Mouse (Mus musculus) forebrain, embryonic 13.5 days (tissue): Measurements from ENCODE around the gene Med23. TPM values are rescaled to one million over a fixed set of nuclear protein-coding genes. Genes with fewer than 3 reads are reported as not detected.

Experiments
- ATAC-seq: fragments of 200-750 bp; cut with Nextera tagmentation; 2 replicates; pipeline ENCODE4 v1.8.0; 2017
- H3K27ac ChIP-seq: fragments of 300-500 bp; sonication (generic); 2 replicates; pipeline ENCODE4 v1.5.1; 2015; ENCODE audit warnings: inconsistent platforms, mild to moderate bottlenecking, moderate library complexity
- H3K27me3 ChIP-seq: fragments of 300-500 bp; sonication (generic); 2 replicates; pipeline ENCODE4 v1.6.1; 2015; ENCODE audit warnings: mild to moderate bottlenecking, inconsistent platforms
- H3K36me3 ChIP-seq: fragments of 300-500 bp; sonication (generic); 2 replicates; pipeline ENCODE4 v1.6.1; 2015; ENCODE audit warnings: mild to moderate bottlenecking, inconsistent platforms; ENCODE audit not compliant: poor library complexity, severe bottlenecking
- H3K4me1 ChIP-seq: fragments of 300-500 bp; sonication (generic); 2 replicates; pipeline ENCODE4 v1.6.1; 2015; ENCODE audit warnings: inconsistent platforms
- H3K4me2 ChIP-seq: fragments of 300-500 bp; sonication (generic); 2 replicates; pipeline ENCODE4 v1.6.1; 2015; ENCODE audit warnings: inconsistent platforms, mild to moderate bottlenecking, moderate library complexity
- H3K4me3 ChIP-seq: fragments of 300-500 bp; sonication (generic); 2 replicates; pipeline ENCODE4 v1.5.1; 2015; ENCODE audit warnings: mild to moderate bottlenecking, inconsistent platforms
- H3K9ac ChIP-seq: fragments of 300-500 bp; sonication (generic); 2 replicates; pipeline ENCODE4 v1.6.1; 2015; ENCODE audit warnings: mild to moderate bottlenecking, inconsistent platforms
- H3K9me3 ChIP-seq: fragments of 300-500 bp; sonication (generic); replicated peaks from 2 replicates; pipeline ENCODE4 v1.6.1; 2016; ENCODE audit warnings: inconsistent platforms
- WGBS: fragments of 180-500 bp; shearing (Covaris S2); methylation state at CpG from one replicate; pipeline ENCODE4 v1.1.7; 2015; 5-methylcytosine and 5-hydroxymethylcytosine counted together
- microRNA-seq: library from miRNA; unstranded; fragments of <30 nt; microRNA quantifications from one replicate; pipeline ENCODE4, GENCODE M21; 2016
- polyA plus RNA-seq: library from polyadenylated mRNA; unstranded; fragments of >200 nt; fragmentation: Nextera tagmentation; extraction: Ambion mirVana; gene quantifications from 2 replicates; pipeline ENCODE4 v1.2.1, GENCODE M21; 2015

Med23 gene
- polyA plus RNA-seq, 1 experiment from 2014 or later: 27.9 TPM

GRCm38 (mm10) chr10:24950223-24950622, 80.4 kb downstream of the Med23 start:
- Histone ChIP-seq H3K4me2 (no peak overlapping the region), H3K4me1 (no peaks in the 10 kb centered on the region), H3K9ac (no peak overlapping the region), H3K4me3 (no peak overlapping the region), H3K36me3 (no peaks in the 10 kb centered on the region), H3K27ac (no peak overlapping the region), H3K27me3 (no peaks in the 10 kb centered on the region), H3K9me3 (no peaks in the 10 kb centered on the region)
- WGBS: 78% methylated on average over 4 of the region's 4 CpGs
- ATAC-seq: no peak

GRCm38 (mm10) chr10:24951575-24951974, 81.8 kb downstream of the Med23 start:
- Histone ChIP-seq H3K9ac (no peak overlapping the region), H3K4me2 (no peak overlapping the region), H3K4me3 (no peak overlapping the region), H3K27me3 (no peaks in the 10 kb centered on the region), H3K36me3 (no peaks in the 10 kb centered on the region), H3K9me3 (no peaks in the 10 kb centered on the region), H3K4me1 (no peaks in the 10 kb centered on the region), H3K27ac (no peak overlapping the region)
- ATAC-seq: no peak
- WGBS: 90% methylated on average over 8 of the region's 8 CpGs

- Histone ChIP-seq H3K27ac (no peak overlapping the region), H3K9ac (no peak overlapping the region), H3K4me2 (no peak overlapping the region), H3K9me3 (no peaks in the 10 kb centered on the region), H3K4me3 (no peak overlapping the region), H3K4me1 (no peaks in the 10 kb centered on the region), H3K36me3 (no peaks in the 10 kb centered on the region), H3K27me3 (no peaks in the 10 kb centered on the region)
- no peak for ATAC-seq
- 86% methylated on average over 7 of the region's 7 CpGs for WGBS
Measured at GRCm38 (mm10) chr10:24952549-24952948, 82.8 kb downstream of the Med23 start.

GRCm38 (mm10) chr10:24953876-24954275, 84.1 kb downstream of the Med23 start:
- Histone ChIP-seq H3K4me1 (peaks cover 5% of the 10 kb centered on the region; the same call in 1 of the 2 replicates), H3K27me3 (no peaks in the 10 kb centered on the region), H3K27ac (no peak overlapping the region), H3K4me2 (no peak overlapping the region), H3K9me3 (no peaks in the 10 kb centered on the region), H3K4me3 (no peak overlapping the region), H3K36me3 (no peaks in the 10 kb centered on the region), H3K9ac (no peak overlapping the region)
- ATAC-seq: no peak
- WGBS: 86% methylated on average over 6 of the region's 6 CpGs

GRCm38 (mm10) chr10:24958280-24959042, 88.7 kb downstream of the Med23 start:
- Histone ChIP-seq H3K36me3 (no peaks in the 10 kb centered on the region), H3K4me3 (no peak overlapping the region), H3K9ac (no peak overlapping the region), H3K27ac (no peak overlapping the region), H3K4me1 (peaks cover 25% of the 10 kb centered on the region), H3K4me2 (no peak overlapping the region), H3K27me3 (no peaks in the 10 kb centered on the region), H3K9me3 (no peaks in the 10 kb centered on the region)
- WGBS: 83% methylated on average over 15 of the region's 15 CpGs
- ATAC-seq: no peak

- peaks cover 25% of the 10 kb centered on the region for H3K4me1 ChIP-seq
- 42% methylated on average over 15 of the region's 15 CpGs for WGBS
- H3K36me3 ChIP-seq: no peaks in the 10 kb centered on the region
- H3K27ac ChIP-seq: no peak overlapping the region
- no peak overlapping the region for H3K4me3 ChIP-seq
- ATAC-seq: no peak
- H3K27me3 ChIP-seq: no peaks in the 10 kb centered on the region
- H3K9me3 ChIP-seq: no peaks in the 10 kb centered on the region
- H3K9ac ChIP-seq: no peak overlapping the region
- 0 out of 2 replicates have a peak overlapping the region, but pooled peaks have one; percentile 6 for H3K4me2 ChIP-seq
Measured at GRCm38 (mm10) chr10:24959043-24959916, 89.5 kb downstream of the Med23 start.

- H3K36me3 ChIP-seq: no peaks in the 10 kb centered on the region
- no peaks in the 10 kb centered on the region for H3K9me3 ChIP-seq
- 44% methylated on average over 2 of the region's 2 CpGs for WGBS
- ATAC-seq: peak; percentile 54; the same call in 1 of the 2 replicates
- H3K27ac ChIP-seq: no peak overlapping the region
- H3K4me1 ChIP-seq: peaks cover 25% of the 10 kb centered on the region
- H3K9ac ChIP-seq: no peak overlapping the region
- no peak overlapping the region for H3K4me3 ChIP-seq
- no peak overlapping the region for H3K4me2 ChIP-seq
- no peaks in the 10 kb centered on the region for H3K27me3 ChIP-seq
Measured at GRCm38 (mm10) chr10:24961112-24961511, 91.3 kb downstream of the Med23 start.

- H3K4me3 ChIP-seq: no peak overlapping the region
- H3K9ac ChIP-seq: no peak overlapping the region
- H3K27me3 ChIP-seq: no peaks in the 10 kb centered on the region
- H3K9me3 ChIP-seq: no peaks in the 10 kb centered on the region
- H3K36me3 ChIP-seq: no peaks in the 10 kb centered on the region
- no peak overlapping the region for H3K27ac ChIP-seq
- 32% methylated on average over 2 of the region's 2 CpGs for WGBS
- no peak for ATAC-seq
- no peak overlapping the region for H3K4me2 ChIP-seq
- H3K4me1 ChIP-seq: peaks cover 25% of the 10 kb centered on the region
Measured at GRCm38 (mm10) chr10:24961889-24962288, 92.1 kb downstream of the Med23 start.

Small RNA genes within 50 kb of the gene (microRNA-seq; reads per million reads assigned to microRNA genes)
- gene Mir6905: not detected

Other genes with a start within 250 kb of the Med23 start
- 0.76 and 1.00 TPM in 2 replicates for gene Enpp1, start 157.8 kb upstream of the Med23 start, polyA plus RNA-seq
- 2.8 TPM in 2 replicates for gene Enpp3, start 27.2 kb upstream of the Med23 start, polyA plus RNA-seq
- gene Arg1, start 57.5 kb downstream of the Med23 start, polyA plus RNA-seq: 0.76 and 1.2 TPM in 2 replicates